Mouse (Mus musculus) MEL (cell line): ENCODE data around the gene Zfp365. TPM values are rescaled to one million over a fixed set of nuclear protein-coding genes. Genes with fewer than 3 reads are reported as not detected.

Experiments
- DNase-seq: peaks from one replicate; pipeline ENCODE4 v3.0.0; 2011; ENCODE audit warnings: low read depth, low spot score
- H3K27ac ChIP-seq: 2 replicates; pipeline ENCODE4 v1.5.1; 2012; ENCODE audit warnings: low read depth, mild to moderate bottlenecking, control low read depth, low read length, moderate library complexity; ENCODE audit not compliant: control insufficient read depth
- H3K27me3 ChIP-seq, 2 experiments: fragments of 150-350 bp in 1 of 2; sonication (generic) in 1 of 2; 2 replicates each; pipeline ENCODE4 v1.6.1; 2012; ENCODE audit warnings: low read length in 2 of 2, mild to moderate bottlenecking in 2 of 2, improper control_type of control experiment in 1 of 2, moderate library complexity in 1 of 2; ENCODE audit not compliant: insufficient read depth in 2 of 2, control insufficient read depth in 1 of 2
- H3K36me3 ChIP-seq, 2 experiments: 2 replicates each; pipeline ENCODE4 v1.6.1; 2012 to 2014; ENCODE audit warnings: low read length in 2 of 2, improper control_type of control experiment in 1 of 2, inconsistent platforms in 1 of 2, mild to moderate bottlenecking in 1 of 2; ENCODE audit not compliant: insufficient read depth in 2 of 2, control insufficient read depth in 1 of 2
- H3K4me1 ChIP-seq, 2 experiments: fragments of 150-350 bp in 1 of 2; sonication (generic) in 1 of 2; 2 replicates each; pipeline ENCODE4 v1.6.1; 2012; ENCODE audit warnings: low read length in 2 of 2, improper control_type of control experiment in 1 of 2, mild to moderate bottlenecking in 1 of 2; ENCODE audit not compliant: insufficient read depth in 2 of 2, control insufficient read depth in 1 of 2
- H3K4me3 ChIP-seq, 2 experiments: fragments of 150-350 bp in 1 of 2; sonication (generic) in 1 of 2; 2 replicates each; pipeline ENCODE4 v1.5.1; 2012; ENCODE audit warnings: low read depth in 2 of 2, low read length in 2 of 2, mild to moderate bottlenecking in 2 of 2, moderate library complexity in 2 of 2, control low read depth in 1 of 2, improper control_type of control experiment in 1 of 2; ENCODE audit not compliant: control insufficient read depth in 1 of 2, insufficient read depth in 1 of 2
- H3K79me2 ChIP-seq: 2 replicates; pipeline ENCODE4 v1.6.1; 2012; ENCODE audit warnings: mild to moderate bottlenecking, low read length, moderate library complexity; ENCODE audit not compliant: control insufficient read depth, poor library complexity, insufficient read depth
- H3K9ac ChIP-seq: 2 replicates; pipeline ENCODE4 v1.6.1; 2012; ENCODE audit warnings: low read depth, mild to moderate bottlenecking, control low read depth, low read length, moderate library complexity; ENCODE audit not compliant: control insufficient read depth, poor library complexity, severe bottlenecking
- H3K9me3 ChIP-seq: fragments of 150-350 bp; sonication (generic); replicated peaks from 2 replicates; pipeline ENCODE4 v1.6.1; 2012; ENCODE audit warnings: mild to moderate bottlenecking, low read length, improper control_type of control experiment, moderate library complexity; ENCODE audit not compliant: insufficient read depth
- CHD2 ChIP-seq: IDR thresholded peaks from 2 replicates; pipeline ENCODE4 v1.6.1; 2011; ENCODE audit warnings: low read length, improper control_type of control experiment
- ETS1 ChIP-seq: IDR thresholded peaks from 2 replicates; pipeline ENCODE4 v1.6.1; 2012; ENCODE audit warnings: low read depth, mild to moderate bottlenecking, inconsistent platforms, low read length, improper control_type of control experiment, moderate library complexity
- MAX ChIP-seq: IDR thresholded peaks from 2 replicates; pipeline ENCODE4 v1.6.1; 2011; ENCODE audit warnings: low read length, improper control_type of control experiment
- MEF2A ChIP-seq: IDR thresholded peaks from 2 replicates; pipeline ENCODE4 v1.6.1; 2014; ENCODE audit warnings: low read depth, mild to moderate bottlenecking, inconsistent platforms, low read length, improper control_type of control experiment; ENCODE audit not compliant: poor library complexity, insufficient replicate concordance, severe bottlenecking; ENCODE audit errors: extremely low read depth
- MYC ChIP-seq: IDR thresholded peaks from 2 replicates; pipeline ENCODE4 v1.6.1; 2011; ENCODE audit warnings: low read depth, mild to moderate bottlenecking, low read length, improper control_type of control experiment, moderate library complexity
- NRF1 ChIP-seq: IDR thresholded peaks from 2 replicates; pipeline ENCODE4 v1.6.1; 2014; ENCODE audit warnings: low read depth, mild to moderate bottlenecking, inconsistent platforms, low read length, improper control_type of control experiment, moderate library complexity; ENCODE audit not compliant: poor library complexity, insufficient read depth, severe bottlenecking
- RCOR1 ChIP-seq: IDR thresholded peaks from 2 replicates; pipeline ENCODE4 v1.6.1; 2012; ENCODE audit warnings: low read depth, mild to moderate bottlenecking, inconsistent platforms, low read length, improper control_type of control experiment
- SMC3 ChIP-seq: IDR thresholded peaks from 2 replicates; pipeline ENCODE4 v1.6.1; 2011; ENCODE audit warnings: low read depth, low read length, improper control_type of control experiment
- TBP ChIP-seq: IDR thresholded peaks from 2 replicates; pipeline ENCODE4 v1.8.0; 2011; ENCODE audit warnings: low read depth, low read length, improper control_type of control experiment
- TCF12 ChIP-seq: IDR thresholded peaks from 2 replicates; pipeline ENCODE4 v1.6.1; 2014; ENCODE audit warnings: low read depth, mild to moderate bottlenecking, inconsistent platforms, low read length, improper control_type of control experiment, moderate library complexity
- USF1 ChIP-seq: IDR thresholded peaks from 2 replicates; pipeline ENCODE4 v1.6.1; 2014; ENCODE audit warnings: low read depth, mild to moderate bottlenecking, inconsistent platforms, low read length, improper control_type of control experiment, moderate library complexity
- ZMIZ1 ChIP-seq: IDR thresholded peaks from 2 replicates; pipeline ENCODE4 v1.6.1; 2012; ENCODE audit warnings: low read depth, mild to moderate bottlenecking, inconsistent platforms, low read length, improper control_type of control experiment, moderate library complexity
- ZNF384 ChIP-seq: IDR thresholded peaks from 2 replicates; pipeline ENCODE4 v1.6.1; 2012; ENCODE audit warnings: low read depth, mild to moderate bottlenecking, inconsistent platforms, low read length, improper control_type of control experiment
- polyA plus RNA-seq, 2 experiments: library from polyadenylated mRNA; stranded (reverse) in 1 of 2; unstranded in 1 of 2; fragments of >175 nt in 1 of 2; fragments of >200 nt in 1 of 2; gene quantifications; 2 replicates each; pipeline versions ENCODE4 v1.2.1 to v1.2.4; 2012; ENCODE audit warnings: low replicate concordance in 2 of 2, low read depth in 1 of 2; ENCODE audit not compliant: insufficient read length in 2 of 2, insufficient read depth in 1 of 2, missing spikeins in 1 of 2
- total RNA-seq: library from RNA; depleted of rRNA; stranded (reverse); fragments of 300-350 nt; gene quantifications from 2 replicates; pipeline ENCODE4 v1.2.3, GENCODE M21; 2012

The Zfp365 gene
- total and polyA plus RNA-seq, 3 experiments, result not detected

GRCm38 (mm10) chr10:67893226-67893625 lies 19.2 kb downstream of the Zfp365 start:
- Histone ChIP-seq H3K4me3 (no peak overlapping the region), H3K36me3 (no peaks in the 10 kb centered on the region), H3K9me3 (no peaks in the 10 kb centered on the region), H3K27ac (no peak overlapping the region), H3K9ac (no peak overlapping the region), H3K27me3 (no peaks in the 10 kb centered on the region), H3K79me2 (no peaks in the 10 kb centered on the region)
- DNase-seq, result no peak
- TF ChIP-seq MYC (no peak), USF1 (no peak), NRF1 (no peak), ZNF384 (no peak), TBP (no peak), ETS1 (no peak), CHD2 (no peak), SMC3 (no peak), ZMIZ1 (no peak)
- TF ChIP-seq, all 39 proteins: peak for 0
- H3K4me1 ChIP-seq, result no peaks in the 10 kb centered on the region

- Histone ChIP-seq H3K27me3 (no peaks in the 10 kb centered on the region), H3K9ac (no peak overlapping the region)
- DNase-seq, result no peak
Observed at GRCm38 (mm10) chr10:67891126-67891525, 21.3 kb downstream of the Zfp365 start.

GRCm38 (mm10) chr10:67887971-67888370 lies 24.5 kb downstream of the Zfp365 start:
- Histone ChIP-seq H3K9me3 (no peaks in the 10 kb centered on the region), H3K4me3 (no peak overlapping the region), H3K4me1 (no peaks in the 10 kb centered on the region), H3K9ac (no peak overlapping the region), H3K27ac (no peak overlapping the region), H3K36me3 (no peaks in the 10 kb centered on the region), H3K79me2 (no peaks in the 10 kb centered on the region), H3K27me3 (no peaks in the 10 kb centered on the region)
- TF ChIP-seq NRF1, result no peak
- TF ChIP-seq SMC3, result no peak
- no peak for TF ChIP-seq MEF2A
- no peak for TF ChIP-seq TCF12
- no peak for TF ChIP-seq MAX
- no peak for DNase-seq

More at GRCm38 (mm10) chr10:67891126-67891525, 21.3 kb downstream of the Zfp365 start:
- Histone ChIP-seq H3K9me3 (no peaks in the 10 kb centered on the region), H3K4me3 (no peak overlapping the region), H3K36me3 (no peaks in the 10 kb centered on the region), H3K79me2 (no peaks in the 10 kb centered on the region), H3K27ac (no peak overlapping the region), H3K4me1 (no peaks in the 10 kb centered on the region)
- no peak for TF ChIP-seq RCOR1
